Mouse (Mus musculus) lung, postnatal 14 days (tissue): ENCODE data around the gene Ints3.

Source experiments
- DNase-seq: peaks from one replicate; pipeline ENCODE4 v3.0.0; 2021

The Ints3 gene

DNA sequence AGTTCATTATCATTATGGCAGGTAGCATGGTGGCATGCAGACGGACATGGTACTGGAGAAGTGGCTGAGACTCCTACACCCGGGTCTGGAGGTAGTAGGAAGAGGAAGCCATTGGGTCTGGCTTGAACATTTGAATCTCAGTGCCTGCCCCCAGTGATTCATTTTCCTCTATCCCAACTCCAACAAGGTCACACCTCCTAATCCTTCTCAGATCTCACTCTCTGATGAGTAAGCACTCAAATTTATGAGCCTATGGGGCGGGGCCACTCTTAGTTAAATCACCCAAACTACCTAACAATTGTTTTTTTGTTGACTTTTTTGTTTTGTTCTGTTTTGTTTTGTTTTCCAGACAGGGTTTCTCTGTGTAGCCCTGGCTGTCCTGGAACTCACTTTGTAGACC, 10.6 kb upstream of the Ints3 start:
- no peak for DNase-seq

- DNase-seq: no peak
These were observed 7.3 kb upstream of the Ints3 start for GRCm38 (mm10) chr3:90440756-90441155.

GRCm38 (mm10) chr3:90437131-90437530, 3.7 kb upstream of the Ints3 start:
- DNase-seq: no peak

GRCm38 (mm10) chr3:90434073-90434730, 780 bp upstream of the Ints3 start:
- peak; percentile 73 for DNase-seq

DNA sequence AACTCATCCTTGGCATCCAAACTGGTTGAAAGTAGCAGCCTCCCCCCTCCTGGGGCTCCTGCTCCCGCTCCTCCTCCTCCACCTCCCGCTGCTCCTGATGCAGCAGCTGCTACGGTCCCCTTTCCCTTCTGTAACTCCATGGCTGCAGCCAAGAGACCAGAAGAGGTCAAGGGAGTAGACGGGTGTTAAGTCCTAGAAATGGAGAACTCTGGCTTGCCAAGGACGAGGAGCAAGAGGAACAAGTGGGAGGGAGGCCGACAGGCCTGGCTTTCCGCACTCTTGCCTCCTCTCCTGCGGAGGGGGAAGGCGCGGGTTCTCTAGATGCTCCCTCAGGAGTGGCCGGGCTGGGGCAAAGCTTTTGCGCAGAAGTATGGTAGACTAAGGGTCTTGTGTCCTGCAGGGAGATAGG, 607 bp downstream of the Ints3 start:
- peak; percentile 44 for DNase-seq

- no peak for DNase-seq
These were observed 1.1 kb downstream of the Ints3 start for GRCm38 (mm10) chr3:90432348-90432747.

DNA sequence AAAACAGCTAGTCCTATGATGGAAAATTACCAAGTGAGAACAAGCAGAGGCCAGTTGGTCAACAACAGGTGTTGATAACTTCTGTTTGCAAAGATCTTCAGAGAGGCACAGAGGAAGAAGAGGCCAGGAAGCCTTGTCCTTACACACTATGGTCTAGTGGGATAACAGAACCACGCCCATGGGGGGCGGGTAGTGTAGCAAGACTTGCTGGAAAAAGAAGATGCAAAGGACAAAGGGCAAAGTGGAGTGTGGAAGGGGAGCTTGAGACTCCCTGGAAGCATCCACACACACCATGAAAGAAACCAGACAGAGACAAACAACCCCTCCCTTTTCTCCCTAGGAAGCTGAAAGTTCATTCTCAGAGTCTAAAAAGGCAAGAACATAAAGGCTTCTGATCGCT, 3.8 kb downstream of the Ints3 start:
- no peak for DNase-seq

- no peak for DNase-seq
These were observed 5.2 kb downstream of the Ints3 start for GRCm38 (mm10) chr3:90428186-90428585.

DNA sequence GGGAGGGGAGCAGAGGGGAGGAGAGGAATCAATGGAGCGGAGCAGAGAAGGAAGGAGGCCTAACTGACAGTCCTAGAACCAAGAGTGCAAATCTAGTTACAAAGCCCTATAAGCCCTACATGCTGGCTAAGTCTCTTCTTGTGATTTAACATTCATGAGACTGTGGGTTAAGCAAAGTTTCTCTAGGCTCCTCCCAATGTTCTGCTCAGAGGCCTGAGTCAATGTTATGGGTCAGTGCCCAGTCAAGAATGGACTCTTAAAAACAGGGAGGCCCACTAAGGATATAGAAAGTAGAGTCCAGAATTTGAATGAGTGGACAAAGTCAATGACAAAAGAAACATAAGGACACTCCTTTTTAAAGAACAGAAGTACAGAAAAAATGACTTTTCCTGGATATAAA, 5.8 kb downstream of the Ints3 start:
- DNase-seq: no peak

DNA sequence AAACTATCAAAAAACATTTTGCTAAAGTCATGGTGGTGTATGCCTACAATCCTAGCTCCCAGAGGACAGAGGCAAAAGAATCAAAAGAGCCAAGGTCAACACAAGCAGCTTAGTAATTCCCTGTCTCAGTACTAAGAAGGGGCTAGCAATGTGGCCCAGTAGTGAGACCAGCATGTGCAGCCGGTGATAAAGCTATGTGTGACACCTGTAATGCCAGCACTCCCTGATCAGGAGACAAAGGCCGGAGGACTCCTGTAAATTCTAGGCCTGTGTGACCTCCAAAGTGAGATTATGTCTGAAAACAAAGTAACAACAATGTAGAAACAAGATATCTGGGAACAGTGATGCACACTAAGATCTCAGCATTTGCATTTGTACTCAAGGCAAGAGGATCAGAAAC, 7.9 kb downstream of the Ints3 start:
- DNase-seq: no peak

DNA sequence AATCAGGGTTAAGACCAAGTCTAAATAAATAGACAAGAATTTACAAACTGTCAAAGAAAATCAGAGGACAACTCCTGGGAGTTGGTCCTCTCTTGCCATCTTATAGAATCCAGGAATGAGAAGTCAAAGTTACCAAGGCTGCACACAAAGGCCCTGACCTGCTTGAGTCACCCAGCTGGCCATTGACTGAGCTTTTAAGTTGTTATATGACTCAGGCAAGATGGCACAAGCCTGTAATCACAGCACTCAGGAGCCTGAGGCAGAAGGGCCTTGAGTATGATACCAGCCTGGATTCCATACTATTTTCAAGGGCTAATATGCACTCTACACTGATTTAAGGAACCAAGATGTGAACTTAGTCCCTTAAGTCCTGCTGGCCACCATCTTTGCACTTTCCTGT, 9.9 kb downstream of the Ints3 start:
- no peak for DNase-seq

- DNase-seq: no peak
These were observed 12.7 kb downstream of the Ints3 start for GRCm38 (mm10) chr3:90420696-90421095.

DNA sequence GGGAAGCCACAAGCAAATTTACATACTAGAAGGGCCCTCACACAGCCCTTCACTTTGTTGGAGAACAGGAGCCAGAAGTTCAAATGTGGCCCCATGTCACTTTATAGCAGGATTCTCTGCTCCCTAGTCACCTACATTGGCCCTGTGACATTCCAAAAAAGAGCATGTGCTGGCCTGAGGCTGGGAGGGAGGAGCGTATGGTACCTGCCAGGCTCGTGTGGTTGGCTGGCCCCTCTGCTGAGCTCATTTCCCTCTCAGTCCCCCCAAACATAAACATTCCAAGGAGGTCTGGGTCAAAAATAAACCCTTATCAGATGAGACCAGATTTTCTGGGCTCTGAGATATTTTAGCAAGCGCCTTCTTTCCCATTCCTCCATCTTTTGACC, 20.4 kb downstream of the Ints3 start:
- DNase-seq: no peak

GRCm38 (mm10) chr3:90412312-90413010, 21.0 kb downstream of the Ints3 start:
- DNase-seq: peak; percentile 85

DNA sequence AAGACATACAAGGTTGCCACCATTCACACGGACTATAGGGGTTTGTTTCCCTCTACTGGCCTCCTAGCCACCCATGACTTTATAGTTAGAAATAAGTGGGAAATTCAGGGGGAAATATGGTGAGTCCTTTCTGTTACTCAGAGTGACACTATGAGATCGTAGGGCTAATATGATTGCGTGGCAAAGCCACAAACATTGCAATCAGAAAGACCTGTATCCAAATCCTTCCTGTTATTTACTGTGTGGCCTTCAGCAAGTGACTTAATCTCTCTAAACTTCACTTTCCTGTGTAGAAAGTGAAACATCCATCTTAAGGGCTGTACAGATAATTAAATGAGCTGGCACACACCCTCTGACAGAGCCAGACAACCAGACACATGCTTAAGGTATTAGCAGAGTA, 24.7 kb downstream of the Ints3 start:
- DNase-seq: no peak

- DNase-seq: no peak
These were observed 27.0 kb downstream of the Ints3 start for GRCm38 (mm10) chr3:90406414-90406813.

- DNase-seq: no peak
These were observed 28.8 kb downstream of the Ints3 start for GRCm38 (mm10) chr3:90404609-90405008.

GRCm38 (mm10) chr3:90404121-90404520, 29.3 kb downstream of the Ints3 start:
- DNase-seq: no peak

DNA sequence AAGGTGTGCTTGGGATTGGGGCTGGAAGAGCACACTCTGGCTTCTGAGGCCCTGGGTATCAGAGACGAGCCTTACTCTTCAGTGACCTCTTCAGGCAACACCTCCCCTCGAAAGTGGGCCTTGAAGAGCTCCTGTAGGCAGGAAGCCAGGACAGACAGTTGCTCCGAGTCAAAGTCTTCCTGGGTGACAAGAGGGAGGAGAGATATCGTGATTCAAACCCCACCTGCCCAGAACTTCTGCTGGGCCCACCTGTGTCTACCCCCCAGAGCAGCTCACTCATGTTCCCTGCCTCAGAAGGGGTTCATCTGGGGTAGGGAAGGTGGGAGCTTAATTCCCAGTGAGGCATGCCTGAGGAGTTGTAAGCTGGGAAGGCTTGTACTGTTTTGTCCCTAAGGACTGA, 32.4 kb downstream of the Ints3 start:
- no peak for DNase-seq

GRCm38 (mm10) chr3:90395629-90396028, 37.8 kb downstream of the Ints3 start:
- DNase-seq: no peak

- DNase-seq: no peak
These were observed 40.8 kb downstream of the Ints3 start for GRCm38 (mm10) chr3:90392661-90393060.

DNA sequence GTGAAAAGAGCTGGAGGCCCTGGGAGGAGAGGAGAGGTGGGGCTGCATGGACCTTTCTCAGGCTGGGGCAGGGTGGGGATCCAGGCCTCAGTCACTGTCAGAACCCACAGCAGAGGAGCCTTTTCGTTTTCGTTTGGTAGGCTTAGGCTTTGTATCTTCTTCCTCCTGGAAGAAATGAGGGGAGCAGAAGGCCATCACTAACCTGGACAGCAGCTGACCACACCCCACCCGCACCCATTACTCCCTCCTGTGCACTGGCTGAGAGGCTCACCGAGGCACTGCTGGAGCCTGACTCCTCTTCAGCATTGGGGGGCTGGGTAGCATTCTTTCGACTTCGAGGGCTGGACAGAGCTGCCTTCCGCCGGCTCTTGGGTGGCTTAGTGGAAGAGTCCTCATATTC, 41.5 kb downstream of the Ints3 start:
- no peak for DNase-seq

GRCm38 (mm10) chr3:90391004-90391403, 42.4 kb downstream of the Ints3 start:
- DNase-seq: no peak

DNA sequence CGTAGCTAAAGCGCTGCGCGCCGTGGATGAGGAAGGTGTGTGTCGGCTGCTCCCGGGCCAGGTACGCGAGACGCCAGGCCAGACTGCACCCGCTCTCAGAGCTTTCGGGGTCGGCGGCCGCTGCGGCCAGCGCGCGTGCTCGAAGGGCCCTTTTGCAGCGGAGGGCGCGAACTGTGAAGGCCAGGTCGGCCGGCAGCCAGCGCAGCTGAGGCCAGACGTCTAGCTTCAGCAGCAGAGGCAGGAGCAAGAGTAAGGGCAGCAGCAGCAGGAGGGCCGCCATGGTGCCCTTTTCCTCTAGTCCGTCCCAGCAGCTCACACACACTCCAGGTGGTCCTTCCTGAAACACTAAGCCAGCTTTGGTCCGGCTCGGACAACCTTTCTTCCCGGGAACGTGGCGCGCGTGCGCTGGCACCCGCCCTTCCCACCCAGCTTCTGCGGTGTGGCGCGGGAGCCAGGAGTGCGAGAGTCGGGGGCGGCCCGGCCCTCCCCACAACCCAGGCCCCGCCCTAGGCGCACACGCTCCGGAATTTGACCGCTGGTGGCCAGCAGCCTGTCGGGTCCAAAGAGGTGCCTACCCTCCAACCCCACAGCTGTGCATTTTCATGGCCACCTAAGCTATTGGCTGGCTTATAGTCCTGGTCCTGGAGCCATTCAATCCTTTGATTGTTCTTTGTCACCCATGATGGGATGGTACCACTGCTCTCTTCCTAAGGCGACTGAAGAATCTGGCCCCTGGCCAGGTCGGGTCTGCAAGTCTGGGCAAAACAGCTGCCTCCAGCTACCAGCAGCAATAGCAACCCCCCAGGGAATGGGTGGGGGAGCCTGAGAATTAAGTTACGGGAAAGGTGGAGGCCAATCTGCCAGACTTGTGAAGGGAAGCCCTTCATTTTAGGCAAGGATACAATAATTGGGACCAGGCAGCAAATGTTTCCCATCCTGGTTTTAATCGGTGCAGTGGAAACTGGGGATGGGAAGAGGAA, 43.6 kb downstream of the Ints3 start, which contains the start of gene Slc27a3:
Slc27a3 (minus strand) TSS at position 428 of the 980 bp plus-strand sequence.
- DNase-seq: peak; percentile 66
